Mouse (Mus musculus) intestine, embryonic 15.5 days (tissue): Measurements from ENCODE around the gene Etfb. TPM values are rescaled to one million over a fixed set of nuclear protein-coding genes. Genes with fewer than 3 reads are reported as not detected.

ENCODE experiments used
- ATAC-seq: fragments of 200-750 bp; cut with Nextera tagmentation; 2 replicates; pipeline ENCODE4 v1.8.0; 2017; ENCODE audit warnings: moderate TSS enrichment, moderate library complexity
- H3K27ac ChIP-seq: fragments of 300-500 bp; sonication (generic); 2 replicates; pipeline ENCODE4 v1.5.1; 2015; ENCODE audit warnings: mild to moderate bottlenecking, inconsistent platforms
- H3K27me3 ChIP-seq: fragments of 300-500 bp; sonication (generic); replicated peaks from 2 replicates; pipeline ENCODE4 v1.6.1; 2015; ENCODE audit warnings: inconsistent platforms
- H3K36me3 ChIP-seq: fragments of 300-500 bp; sonication (generic); 2 replicates; pipeline ENCODE4 v1.6.1; 2015; ENCODE audit warnings: inconsistent platforms
- H3K4me1 ChIP-seq: fragments of 300-500 bp; sonication (generic); replicated peaks from 2 replicates; pipeline ENCODE4 v1.6.1; 2015; ENCODE audit warnings: inconsistent platforms
- H3K4me2 ChIP-seq: fragments of 300-500 bp; sonication (generic); replicated peaks from 2 replicates; pipeline ENCODE4 v1.6.1; 2015; ENCODE audit warnings: mild to moderate bottlenecking, inconsistent platforms
- H3K4me3 ChIP-seq: fragments of 300-500 bp; sonication (generic); replicated peaks from 2 replicates; pipeline ENCODE4 v1.5.1; 2015; ENCODE audit warnings: inconsistent platforms
- H3K9ac ChIP-seq: fragments of 300-500 bp; sonication (generic); 2 replicates; pipeline ENCODE4 v1.6.1; 2015; ENCODE audit warnings: inconsistent platforms
- H3K9me3 ChIP-seq: fragments of 300-500 bp; sonication (generic); 2 replicates; pipeline ENCODE4 v1.6.1; 2016; ENCODE audit warnings: inconsistent platforms
- WGBS: fragments of 180-500 bp; shearing (Covaris S2); methylation state at CpG from one replicate; pipeline ENCODE4 v1.1.7; 2015; 5-methylcytosine and 5-hydroxymethylcytosine counted together
- polyA plus RNA-seq: library from polyadenylated mRNA; unstranded; fragments of >200 nt; fragmentation: Nextera tagmentation; extraction: Ambion mirVana; gene quantifications from 2 replicates; pipeline ENCODE4 v1.2.1, GENCODE M21; 2015

The Etfb gene
- polyA plus RNA-seq, 1 experiment from 2014 or later = 429 TPM

DNA sequence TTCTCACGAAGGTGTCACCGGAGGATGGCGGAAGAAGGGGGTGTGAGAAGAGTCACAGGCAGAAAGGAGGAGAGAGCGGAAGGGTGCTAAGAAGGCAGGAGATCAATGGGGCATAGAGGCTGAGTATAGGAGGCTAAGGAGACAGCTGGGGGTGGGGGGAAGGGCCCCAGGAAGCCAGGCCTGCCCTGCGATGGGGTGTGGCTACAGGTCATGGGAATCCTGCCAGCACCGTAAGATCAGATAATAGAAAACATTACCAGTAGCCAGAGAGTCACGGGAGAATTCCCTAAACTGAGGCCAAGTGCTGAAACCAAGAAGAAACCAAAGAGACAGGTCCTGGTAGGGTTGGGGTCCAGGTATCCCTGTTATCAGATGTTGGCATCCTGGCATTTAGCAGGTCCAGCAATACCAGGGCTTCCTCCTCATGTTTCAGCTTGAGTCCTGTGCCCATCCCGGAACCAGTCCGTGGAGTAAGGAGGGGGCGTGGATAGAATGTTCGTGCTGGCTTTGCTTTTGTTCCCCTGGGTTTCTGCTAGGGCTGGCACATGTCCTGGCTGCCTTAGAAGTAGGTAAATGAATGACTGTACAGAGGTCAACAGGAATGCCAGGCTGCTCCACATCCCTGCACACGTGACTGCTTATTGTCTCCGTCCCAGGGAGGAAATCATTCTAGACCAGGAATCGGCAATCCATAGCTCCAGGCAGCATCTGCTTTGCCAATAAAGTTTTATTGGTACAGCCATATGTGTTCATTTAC, 9.9 kb downstream of the Etfb start:
- Histone ChIP-seq H3K4me3 (no peak overlapping the region), H3K4me1 (no peaks in the 10 kb centered on the region), H3K9ac (no peak overlapping the region), H3K9me3 (no peaks in the 10 kb centered on the region), H3K27me3 (no peaks in the 10 kb centered on the region), H3K36me3 (peaks cover 27% of the 10 kb centered on the region), H3K27ac (no peak overlapping the region), H3K4me2 (no peak overlapping the region)
- ATAC-seq = no peak; the same call in 1 of the 2 replicates
- WGBS = 84% methylated on average over 14 of the region's 14 CpGs

DNA sequence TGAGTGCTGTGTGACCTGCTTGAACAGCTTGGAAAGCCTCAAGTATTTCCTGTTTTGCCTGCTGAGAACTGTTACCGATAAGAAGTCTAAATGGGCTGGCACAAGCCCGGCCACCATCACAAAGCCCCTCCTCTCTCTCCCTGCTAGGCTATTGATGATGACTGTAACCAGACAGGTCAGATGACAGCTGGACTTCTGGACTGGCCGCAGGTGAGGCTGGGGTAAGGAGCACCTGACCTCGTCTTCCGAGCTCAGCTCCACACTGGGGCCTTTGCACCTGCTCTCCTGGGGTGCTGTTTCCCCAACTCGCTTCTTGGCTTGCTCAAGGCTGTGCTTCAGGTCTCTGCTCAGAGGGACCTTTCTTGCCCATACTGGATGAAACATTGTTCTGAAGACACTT, 10.5 kb downstream of the Etfb start:
- Histone ChIP-seq H3K4me3 (no peak overlapping the region), H3K27me3 (no peaks in the 10 kb centered on the region), H3K36me3 (peaks cover 27% of the 10 kb centered on the region), H3K9ac (no peak overlapping the region), H3K27ac (no peak overlapping the region), H3K4me2 (no peak overlapping the region), H3K9me3 (no peaks in the 10 kb centered on the region), H3K4me1 (no peaks in the 10 kb centered on the region)
- WGBS = 88% methylated on average over 6 of the region's 6 CpGs
- ATAC-seq = no peak

DNA sequence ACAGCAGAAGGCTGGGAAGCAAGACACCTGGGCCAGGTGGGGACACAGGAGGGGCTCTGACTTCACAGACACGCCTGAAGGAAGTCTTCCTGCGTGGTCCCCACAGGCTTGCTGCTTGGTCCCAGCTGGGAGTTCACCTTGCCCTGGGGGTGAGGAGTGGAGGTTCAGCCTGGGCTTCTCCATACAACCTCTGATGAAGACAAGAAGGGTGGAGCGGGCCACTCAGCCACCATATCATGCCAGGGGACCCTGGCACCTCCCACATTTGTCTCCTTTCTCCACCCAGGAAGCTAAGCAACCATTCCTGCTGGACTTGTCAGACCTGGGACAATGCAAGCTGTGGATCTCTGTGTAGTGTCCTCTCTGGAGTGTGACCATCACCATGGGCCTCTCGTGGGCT, 19.0 kb downstream of the Etfb start, which contains the start of gene Vsig10l:
Vsig10l (plus strand) TSS at position 301 of the 400 bp plus-strand sequence.
- Histone ChIP-seq H3K36me3 (no peaks in the 10 kb centered on the region), H3K27me3 (no peaks in the 10 kb centered on the region), H3K4me2 (no peak within 1 kb of the TSS), H3K9me3 (no peaks in the 10 kb centered on the region), H3K4me3 (no peak within 1 kb of the TSS), H3K4me1 (peaks cover 10% of the 10 kb centered on the region; the same call in 1 of the 2 replicates), H3K9ac (no peak within 1 kb of the TSS), H3K27ac (no peak within 1 kb of the TSS)
- WGBS = 73% methylated on average over 4 of the region's 4 CpGs
- no peak for ATAC-seq

DNA sequence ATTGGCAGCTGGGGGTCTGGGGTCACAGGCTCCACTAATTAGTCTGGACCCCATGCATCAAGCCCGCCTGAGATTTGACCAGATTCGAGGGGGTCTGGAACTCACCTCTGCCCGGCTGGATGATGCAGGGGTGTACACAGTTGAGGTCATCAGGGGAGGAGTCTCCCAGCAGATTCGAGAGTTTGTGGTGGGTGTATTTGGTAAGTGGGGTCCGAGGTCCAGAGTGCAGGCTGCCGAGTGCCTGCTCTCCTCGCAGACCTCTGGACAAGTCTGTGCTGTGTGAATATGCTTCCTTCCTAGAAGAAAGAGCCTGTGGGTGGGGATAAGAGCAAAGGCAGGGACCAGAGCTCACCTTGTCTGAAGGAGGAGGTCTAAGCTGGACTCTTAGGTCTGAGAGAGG, 20.1 kb downstream of the Etfb start:
- 74% methylated on average over 7 of the region's 7 CpGs for WGBS
- H3K27ac ChIP-seq = no peak overlapping the region
- no peaks in the 10 kb centered on the region for H3K9me3 ChIP-seq
- no peaks in the 10 kb centered on the region for H3K27me3 ChIP-seq
- H3K4me3 ChIP-seq = no peak overlapping the region
- H3K4me1 ChIP-seq = peaks cover 10% of the 10 kb centered on the region; the same call in 1 of the 2 replicates
- H3K36me3 ChIP-seq = no peaks in the 10 kb centered on the region
- H3K4me2 ChIP-seq = no peak overlapping the region
- ATAC-seq = no peak
- no peak overlapping the region for H3K9ac ChIP-seq

DNA sequence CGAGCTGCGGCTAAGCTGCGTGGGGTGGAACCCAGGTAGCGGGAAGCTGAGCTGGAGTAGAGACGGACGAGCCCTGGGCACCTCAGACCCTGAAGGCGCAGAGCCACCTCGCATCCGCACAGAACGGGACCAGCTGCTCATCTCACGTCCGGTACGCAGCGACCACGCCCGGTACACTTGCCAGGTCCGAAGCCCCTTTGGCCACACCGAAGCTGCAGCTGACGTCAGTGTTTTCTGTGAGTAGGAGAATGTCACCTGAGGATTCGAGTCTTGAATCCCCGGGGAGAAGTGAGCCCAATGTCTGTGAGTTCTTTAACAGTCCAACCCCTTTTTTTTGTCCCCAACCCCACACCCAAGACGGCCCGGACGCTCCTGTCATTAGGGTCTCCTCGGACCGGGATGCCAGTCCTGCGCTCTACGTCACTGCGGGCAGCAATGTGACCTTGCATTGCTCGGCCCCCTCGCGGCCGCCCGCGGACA, 21.0 kb downstream of the Etfb start:
- ATAC-seq = peak; percentile 15
- H3K27ac ChIP-seq = no peak overlapping the region
- WGBS = 5% methylated on average over 35 of the region's 35 CpGs

DNA sequence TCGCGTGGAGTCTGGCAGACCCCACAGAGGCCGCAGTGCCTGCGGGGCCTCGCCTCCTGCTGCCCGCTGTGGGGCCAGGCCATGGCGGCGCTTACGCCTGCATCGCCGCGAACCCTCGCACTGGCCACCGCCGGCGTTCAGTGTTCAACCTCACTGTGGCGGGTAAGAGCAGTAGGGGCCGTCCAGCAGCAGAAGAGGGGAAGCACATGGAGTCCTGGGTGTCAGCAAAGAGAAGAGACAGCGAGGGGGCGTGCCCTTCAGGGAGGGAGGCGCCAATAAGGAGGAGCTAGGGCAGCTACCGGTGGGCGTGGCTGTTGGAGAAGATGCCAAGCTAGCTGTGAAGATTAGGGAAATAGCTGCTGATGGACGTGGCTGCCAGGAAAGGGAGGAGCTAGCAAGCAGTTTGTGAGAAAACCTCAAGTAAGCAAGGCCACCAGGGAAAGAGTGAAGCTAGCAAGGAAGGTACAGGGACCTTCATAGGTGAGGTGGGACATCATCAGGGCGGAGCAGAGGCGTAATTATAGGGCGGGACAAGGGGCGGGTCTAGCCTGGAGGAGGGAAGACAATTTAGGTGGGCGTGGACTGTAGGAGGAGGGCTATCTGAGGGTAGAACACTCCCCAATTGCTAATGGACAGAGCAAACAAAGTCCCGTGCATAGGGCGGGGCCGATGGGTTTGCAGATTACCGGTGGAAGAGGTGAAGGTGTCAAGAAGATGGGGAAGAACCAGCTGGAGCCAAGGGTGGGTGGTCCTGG, 21.6 kb downstream of the Etfb start:
- peaks cover 10% of the 10 kb centered on the region; the same call in 1 of the 2 replicates for H3K4me1 ChIP-seq
- H3K27me3 ChIP-seq = no peaks in the 10 kb centered on the region
- peak overlapping the region; percentile 53 for H3K4me3 ChIP-seq
- peak overlapping the region; percentile 96 for H3K4me2 ChIP-seq
- H3K27ac ChIP-seq = 0 out of 2 replicates have a peak overlapping the region, but pooled peaks have one; percentile 33
- under 1% methylated on average over 33 of the region's 33 CpGs for WGBS
- no peaks in the 10 kb centered on the region for H3K36me3 ChIP-seq
- no peaks in the 10 kb centered on the region for H3K9me3 ChIP-seq
- ATAC-seq = peak; percentile 92
- H3K9ac ChIP-seq = peak overlapping the region; percentile 51

More for the DNA sequence above, 21.0 kb downstream of the Etfb start:
- H3K9me3 ChIP-seq = no peaks in the 10 kb centered on the region
- no peaks in the 10 kb centered on the region for H3K27me3 ChIP-seq
- H3K4me1 ChIP-seq = peaks cover 10% of the 10 kb centered on the region; the same call in 1 of the 2 replicates
- no peaks in the 10 kb centered on the region for H3K36me3 ChIP-seq
- H3K4me2 ChIP-seq = peak overlapping the region; percentile 96
- peak overlapping the region; percentile 53 for H3K4me3 ChIP-seq
- H3K9ac ChIP-seq = peak overlapping the region; percentile 51

DNA sequence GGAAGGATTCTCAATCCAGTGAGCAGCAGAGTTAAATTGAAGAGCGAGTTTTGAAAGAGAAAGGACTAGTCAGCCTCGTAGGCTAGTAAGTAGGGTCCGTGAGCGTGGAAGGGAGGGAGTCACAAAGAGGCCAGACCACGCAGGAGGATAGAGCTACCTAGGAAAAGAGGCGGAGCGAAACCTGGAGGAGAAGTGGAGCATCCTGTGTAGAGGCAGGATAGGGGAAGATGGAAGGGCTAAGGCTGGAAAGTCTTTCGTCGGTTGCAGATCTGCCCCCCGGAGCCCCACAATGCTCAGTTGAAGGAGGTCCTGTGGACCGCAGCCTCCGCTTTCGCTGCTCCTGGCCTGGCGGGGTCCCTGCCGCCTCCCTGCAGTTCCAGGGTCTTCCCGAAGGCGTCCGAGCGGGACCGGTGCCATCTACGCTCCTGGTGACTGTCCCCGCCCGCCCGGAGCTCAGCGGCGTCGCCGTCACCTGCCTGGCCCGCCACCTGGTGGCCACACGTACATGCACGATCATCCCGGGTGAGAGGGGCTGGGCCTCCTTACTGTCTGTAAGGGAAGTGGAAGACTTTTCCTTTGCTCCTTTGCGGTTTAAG, 22.3 kb downstream of the Etfb start:
- Histone ChIP-seq H3K9ac (peak overlapping the region; percentile 44), H3K9me3 (no peaks in the 10 kb centered on the region), H3K36me3 (no peaks in the 10 kb centered on the region), H3K4me1 (peaks cover 10% of the 10 kb centered on the region; the same call in 1 of the 2 replicates), H3K4me2 (peak overlapping the region; percentile 96), H3K27me3 (no peaks in the 10 kb centered on the region), H3K27ac (peak overlapping the region; percentile 33; the same call in 1 of the 2 replicates), H3K4me3 (peak overlapping the region; percentile 53)
- under 1% methylated on average over 33 of the region's 33 CpGs for WGBS
- ATAC-seq = peak; percentile 77

DNA sequence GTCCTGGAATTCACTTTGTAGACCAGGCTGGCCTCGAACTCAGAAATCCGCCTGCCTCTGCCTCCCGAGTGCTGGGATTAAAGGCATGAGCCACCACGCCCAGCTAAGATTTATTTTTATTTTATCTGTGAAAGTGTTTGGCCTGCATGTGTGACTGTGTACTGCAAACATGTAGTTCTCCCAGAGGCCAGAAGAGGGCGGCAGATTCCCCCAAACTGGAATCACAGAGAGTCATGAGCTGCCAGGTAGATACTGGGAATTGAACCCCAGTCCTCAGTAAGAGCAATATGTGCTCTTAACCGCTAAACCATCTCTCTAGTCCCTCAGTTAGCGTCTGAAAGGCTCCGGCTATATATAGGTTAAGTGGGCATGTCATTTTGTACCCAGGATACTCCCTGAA, 26.5 kb downstream of the Etfb start:
- Histone ChIP-seq H3K4me1 (0 out of 2 replicates have a peak, but pooled peaks cover 4% of the 10 kb centered on the region), H3K9ac (no peak overlapping the region), H3K4me2 (no peak overlapping the region), H3K27me3 (peaks cover 7% of the 10 kb centered on the region), H3K27ac (no peak overlapping the region), H3K4me3 (no peak overlapping the region), H3K36me3 (no peaks in the 10 kb centered on the region), H3K9me3 (no peaks in the 10 kb centered on the region)
- whole genome bisulfite sequencing = 46% methylated on average over 8 of the region's 8 CpGs
- no peak for ATAC-seq

DNA sequence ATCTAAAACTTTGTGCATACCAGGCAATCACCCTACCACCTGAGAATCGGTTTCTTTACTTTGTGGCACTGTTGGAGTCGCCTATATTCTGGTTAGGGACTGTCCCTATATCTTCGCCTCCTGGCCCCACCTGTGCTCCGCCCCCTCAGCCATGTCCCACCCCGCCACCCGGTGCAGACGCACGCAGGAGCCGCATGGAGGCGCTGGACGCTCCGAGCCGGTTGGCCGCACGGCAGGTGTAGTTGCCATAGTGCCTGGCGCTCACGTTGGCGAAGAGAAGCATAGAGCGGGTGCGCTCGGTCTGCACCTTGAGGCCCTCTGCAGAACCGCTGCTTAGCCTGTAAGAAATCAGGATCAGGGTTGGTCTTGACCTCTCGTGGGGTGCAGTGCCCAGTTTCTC, 31.8 kb downstream of the Etfb start:
- no peaks in the 10 kb centered on the region for H3K36me3 ChIP-seq
- WGBS = 16% methylated on average over 23 of the region's 23 CpGs
- no peak overlapping the region for H3K27ac ChIP-seq
- ATAC-seq = peak; percentile 29
- H3K4me2 ChIP-seq = 0 out of 2 replicates have a peak overlapping the region, but pooled peaks have one; percentile 11
- no peak overlapping the region for H3K4me3 ChIP-seq
- H3K9me3 ChIP-seq = no peaks in the 10 kb centered on the region
- H3K27me3 ChIP-seq = peaks cover 36% of the 10 kb centered on the region
- no peaks in the 10 kb centered on the region for H3K4me1 ChIP-seq
- H3K9ac ChIP-seq = no peak overlapping the region

DNA sequence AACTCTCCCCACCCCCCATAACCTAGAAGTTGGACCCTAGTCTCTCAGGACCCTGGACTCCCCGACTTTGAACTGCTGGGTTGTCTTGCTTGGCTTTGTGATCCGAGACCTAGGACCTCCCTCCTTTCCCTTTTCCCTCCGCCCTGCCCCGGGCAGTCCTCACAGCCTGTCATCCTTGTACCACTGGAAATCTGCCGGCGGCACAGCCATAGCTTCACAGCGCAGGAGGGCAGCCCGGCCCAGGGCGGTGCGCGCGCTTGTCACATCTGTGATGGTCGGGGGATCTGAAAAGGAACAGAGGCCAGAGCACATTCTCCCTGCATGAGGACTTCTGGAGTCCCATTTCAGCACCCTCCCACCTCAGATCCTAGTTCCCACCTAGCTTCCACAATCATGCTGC, 32.5 kb downstream of the Etfb start:
- H3K9ac ChIP-seq = 0 out of 2 replicates have a peak overlapping the region, but pooled peaks have one; percentile 5
- peaks cover 36% of the 10 kb centered on the region for H3K27me3 ChIP-seq
- 0 out of 2 replicates have a peak, but pooled peaks have one; percentile 4 for ATAC-seq
- no peaks in the 10 kb centered on the region for H3K4me1 ChIP-seq
- no peak overlapping the region for H3K4me3 ChIP-seq
- H3K36me3 ChIP-seq = no peaks in the 10 kb centered on the region
- 10% methylated on average over 13 of the region's 13 CpGs for WGBS
- no peaks in the 10 kb centered on the region for H3K9me3 ChIP-seq
- H3K27ac ChIP-seq = no peak overlapping the region
- H3K4me2 ChIP-seq = no peak overlapping the region

DNA sequence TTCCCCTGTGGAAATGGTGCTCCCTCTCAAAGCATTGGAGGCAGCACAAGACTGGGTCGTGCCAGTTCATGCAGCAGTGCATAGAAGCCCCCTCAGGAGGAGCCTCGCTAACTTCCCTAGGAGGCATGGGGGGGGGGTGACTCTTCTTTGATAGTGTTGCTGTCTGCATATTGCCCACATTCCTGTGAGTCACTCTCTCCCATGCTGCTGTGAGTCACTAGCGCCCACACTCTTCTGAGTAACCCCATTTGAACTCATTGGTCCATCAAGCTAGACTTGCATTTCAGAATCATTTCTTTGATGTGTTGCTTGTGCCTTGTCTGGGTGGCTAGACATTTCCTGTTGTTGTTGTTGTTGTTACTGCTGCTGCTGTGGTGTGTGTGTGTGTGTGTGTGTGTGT, 37.3 kb downstream of the Etfb start:
- no peak overlapping the region for H3K27ac ChIP-seq
- no peak overlapping the region for H3K4me2 ChIP-seq
- no peak for ATAC-seq

More for the DNA sequence above, 37.3 kb downstream of the Etfb start:
- H3K27me3 ChIP-seq = peaks cover 21% of the 10 kb centered on the region
- H3K9me3 ChIP-seq = no peaks in the 10 kb centered on the region
- no peaks in the 10 kb centered on the region for H3K36me3 ChIP-seq
- peaks cover 3% of the 10 kb centered on the region; the same call in 1 of the 2 replicates for H3K4me1 ChIP-seq
- no peak overlapping the region for H3K9ac ChIP-seq
- H3K4me3 ChIP-seq = no peak overlapping the region
- 58% methylated on average over 3 of the region's 3 CpGs for WGBS
